Mouse (Mus musculus) left cerebral cortex, adult 8-10 months (tissue): ENCODE data around the gene Pelp1. TPM values are rescaled to one million over a fixed set of nuclear protein-coding genes. Genes with fewer than 3 reads are reported as not detected.

Experiments used
- microRNA-seq, 2 experiments: library from miRNA; unstranded; fragments of <30 nt; microRNA quantifications; one replicate each; pipeline ENCODE4 v1.2.0; 2022
- total RNA-seq, 4 experiments: library from RNA; stranded (reverse); gene quantifications; 2 replicates each; pipeline ENCODE4 v1.2.4; 2022

Gene Pelp1
- total RNA-seq, 4 experiments from 2014 or later: 31.9 to 37.0 (median 35.2) TPM

Small RNA genes within 50 kb of the gene (microRNA-seq; reads per million reads assigned to microRNA genes)
- 3.7 to 6.3 reads per million in 2 experiments for gene Mir7115

Other genes with a start within 250 kb of the Pelp1 start
- 10 to 100 TPM; 32.3 to 43.4 (median 36.5) TPM for gene Slc16a11, start 197.3 kb downstream of the Pelp1 start, total RNA-seq
- gene Slc16a13, start 189.0 kb downstream of the Pelp1 start, total RNA-seq: 10 to 100 TPM in 1 of 4 experiments, 1 to 10 TPM in 3; 7.6 to 10.4 (median 8.5) TPM
- 1 to 10 TPM; 1.0 to 2.2 (median 1.9) TPM for gene Bcl6b, start 180.2 kb downstream of the Pelp1 start, total RNA-seq
- 10 to 100 TPM; 41.0 to 46.9 (median 42.0) TPM for gene 0610010K14Rik, start 172.1 kb downstream of the Pelp1 start, total RNA-seq
- gene Gm21988, start 170.2 kb downstream of the Pelp1 start, total RNA-seq: 1 to 10 TPM; 3.2 to 5.1 (median 3.8) TPM
- gene Rnasek, start 170.2 kb downstream of the Pelp1 start, total RNA-seq: 100 to 1,000 TPM; 197 to 255 (median 240) TPM
- gene Alox12, start 154.7 kb downstream of the Pelp1 start, total RNA-seq: under 1 TPM; 0.23 to 0.82 (median 0.55) TPM
- under 1 TPM; 0.21 to 0.39 (median 0.26) TPM for gene Alox12e, start 87.4 kb downstream of the Pelp1 start, total RNA-seq
- under 1 TPM in 1 of 4 experiments, not detected in 3; 0.35 TPM for gene Alox15, start 58.0 kb downstream of the Pelp1 start, total RNA-seq
- 10 to 100 TPM; 62.4 to 85.9 (median 70.1) TPM for gene Arrb2, start 22.6 kb upstream of the Pelp1 start, total RNA-seq
- gene Med11, start 41.9 kb upstream of the Pelp1 start, total RNA-seq: 10 to 100 TPM; 10.8 to 14.1 (median 13.5) TPM
- under 1 TPM; 0.11 to 0.79 (median 0.46) TPM for gene Zmynd15, start 49.4 kb upstream of the Pelp1 start, total RNA-seq
- gene Cxcl16, start 50.0 kb upstream of the Pelp1 start, total RNA-seq: 1 to 10 TPM in 3 of 4 experiments, under 1 TPM in 1; 0.97 to 4.6 (median 2.3) TPM
- 1 to 10 TPM in 1 of 4 experiments, not detected in 3; 1.1 TPM for gene Tm4sf5, start 95.2 kb upstream of the Pelp1 start, total RNA-seq
- gene Vmo1, start 104.6 kb upstream of the Pelp1 start, total RNA-seq: under 1 TPM in 1 of 4 experiments, not detected in 3; 0.63 TPM
- gene Gltpd2, start 109.2 kb upstream of the Pelp1 start, total RNA-seq: not detected
- gene Psmb6, start 115.3 kb upstream of the Pelp1 start, total RNA-seq: 100 to 1,000 TPM; 187 to 213 (median 191) TPM
- not detected for gene Gm40193, start 122.9 kb upstream of the Pelp1 start, total RNA-seq
- gene Pld2, start 130.0 kb upstream of the Pelp1 start, total RNA-seq: 10 to 100 TPM; 15.7 to 20.4 (median 19.4) TPM
- gene Mink1, start 152.8 kb upstream of the Pelp1 start, total RNA-seq: 100 to 1,000 TPM; 389 to 423 (median 415) TPM
- under 1 TPM in 2 of 4 experiments, not detected in 2; 0.51 to 0.59 TPM for gene 4930544D05Rik, start 205.8 kb upstream of the Pelp1 start, total RNA-seq
- gene Chrne, start 209.2 kb upstream of the Pelp1 start, total RNA-seq: not detected
- gene Gp1ba, start 229.1 kb upstream of the Pelp1 start, total RNA-seq: not detected
- 10 to 100 TPM; 87.8 to 96.5 (median 89.7) TPM for gene Rnf167, start 237.2 kb upstream of the Pelp1 start, total RNA-seq
- 100 to 1,000 TPM; 124 to 140 (median 132) TPM for gene Slc25a11, start 237.4 kb upstream of the Pelp1 start, total RNA-seq
- gene Pfn1, start 244.6 kb upstream of the Pelp1 start, total RNA-seq: 100 to 1,000 TPM; 203 to 237 (median 220) TPM
- gene Eno3, start 247.2 kb upstream of the Pelp1 start, total RNA-seq: 10 to 100 TPM; 10.5 to 14.1 (median 12.5) TPM